Mouse (Mus musculus): ENCODE results near the gene P2ry2. TPM values are rescaled to one million over a fixed set of nuclear protein-coding genes. Genes with fewer than 3 reads are reported as not detected.

P2ry2 gene
- polyA plus RNA-seq, 1 experiment from 2014 or later = 0.65 TPM

GRCm38 (mm10) chr7:100997215-100997614, 15.5 kb downstream of the P2ry2 start:
- H3K4me2 ChIP-seq = no peak overlapping the region
- no peaks in the 10 kb centered on the region for H3K9me3 ChIP-seq
- WGBS = 67% methylated on average over 1 of the region's 1 CpGs
- no peak overlapping the region for H3K9ac ChIP-seq
- no peak overlapping the region for H3K27ac ChIP-seq
- no peak for ATAC-seq (ENCODE audit: low FRiP score)
- no peak overlapping the region for H3K4me3 ChIP-seq
- no peaks in the 10 kb centered on the region for H3K27me3 ChIP-seq
- H3K4me1 ChIP-seq (replicated peaks) = no peaks in the 10 kb centered on the region
- no peaks in the 10 kb centered on the region for H3K36me3 ChIP-seq

GRCm38 (mm10) chr7:100995951-100996350, 16.7 kb downstream of the P2ry2 start:
- Histone ChIP-seq H3K4me1 (replicated peaks) (peaks cover 2% of the 10 kb centered on the region), H3K9me3 (no peaks in the 10 kb centered on the region), H3K9ac (no peak overlapping the region), H3K27me3 (no peaks in the 10 kb centered on the region), H3K27ac (no peak overlapping the region), H3K36me3 (no peaks in the 10 kb centered on the region), H3K4me2 (no peak overlapping the region), H3K4me3 (no peak overlapping the region)
- WGBS = 95% methylated on average over 3 of the region's 3 CpGs
- ATAC-seq (ENCODE audit: low FRiP score) = no peak

- Histone ChIP-seq H3K4me1 (replicated peaks) (peaks cover 6% of the 10 kb centered on the region), H3K27ac (no peak overlapping the region), H3K27me3 (no peaks in the 10 kb centered on the region), H3K9ac (no peak overlapping the region), H3K4me3 (no peak overlapping the region), H3K9me3 (no peaks in the 10 kb centered on the region), H3K4me2 (no peak overlapping the region), H3K36me3 (no peaks in the 10 kb centered on the region)
- no peak for ATAC-seq (ENCODE audit: low FRiP score)
- WGBS = 83% methylated on average over 7 of the region's 7 CpGs
Observed at GRCm38 (mm10) chr7:100995260-100995864, 17.3 kb downstream of the P2ry2 start.

- Histone ChIP-seq H3K36me3 (no peaks in the 10 kb centered on the region), H3K9me3 (no peaks in the 10 kb centered on the region), H3K4me2 (no peak overlapping the region), H3K27me3 (no peaks in the 10 kb centered on the region), H3K27ac (no peak overlapping the region), H3K4me3 (no peak overlapping the region), H3K9ac (no peak overlapping the region), H3K4me1 (replicated peaks) (peaks cover 6% of the 10 kb centered on the region)
- no peak for ATAC-seq (ENCODE audit: low FRiP score)
- WGBS = 30% methylated on average over 4 of the region's 4 CpGs
Observed at GRCm38 (mm10) chr7:100993166-100993565, 19.5 kb downstream of the P2ry2 start.

GRCm38 (mm10) chr7:100991972-100992371, 20.7 kb downstream of the P2ry2 start:
- ATAC-seq (ENCODE audit: low FRiP score) = no peak
- Histone ChIP-seq H3K4me1 (replicated peaks) (peaks cover 6% of the 10 kb centered on the region), H3K9me3 (no peaks in the 10 kb centered on the region), H3K36me3 (no peaks in the 10 kb centered on the region), H3K4me2 (no peak overlapping the region), H3K9ac (no peak overlapping the region), H3K4me3 (no peak overlapping the region), H3K27ac (no peak overlapping the region), H3K27me3 (no peaks in the 10 kb centered on the region)
- WGBS = 90% methylated on average over 3 of the region's 3 CpGs

GRCm38 (mm10) chr7:100990636-100991311, 21.9 kb downstream of the P2ry2 start:
- H3K4me1 ChIP-seq (replicated peaks) = peaks cover 6% of the 10 kb centered on the region
- no peak overlapping the region for H3K9ac ChIP-seq
- H3K27me3 ChIP-seq = no peaks in the 10 kb centered on the region
- H3K4me3 ChIP-seq = no peak overlapping the region
- ATAC-seq (ENCODE audit: low FRiP score) = no peak
- H3K27ac ChIP-seq = no peak overlapping the region
- WGBS = 36% methylated on average over 9 of the region's 9 CpGs
- H3K36me3 ChIP-seq = no peaks in the 10 kb centered on the region
- H3K4me2 ChIP-seq = no peak overlapping the region
- no peaks in the 10 kb centered on the region for H3K9me3 ChIP-seq

- H3K4me3 ChIP-seq = no peak overlapping the region
- H3K9ac ChIP-seq = 0 out of 2 replicates have a peak overlapping the region, but pooled peaks have one; percentile 2
- no peak overlapping the region for H3K27ac ChIP-seq
- no peaks in the 10 kb centered on the region for H3K9me3 ChIP-seq
- WGBS = 28% methylated on average over 9 of the region's 9 CpGs
- peak; percentile 49; the same call in 1 of the 2 replicates for ATAC-seq (ENCODE audit: low FRiP score)
- peaks cover 16% of the 10 kb centered on the region for H3K4me1 ChIP-seq (replicated peaks)
- H3K27me3 ChIP-seq = no peaks in the 10 kb centered on the region
- H3K4me2 ChIP-seq = no peak overlapping the region
- H3K36me3 ChIP-seq = no peaks in the 10 kb centered on the region
Observed at GRCm38 (mm10) chr7:100988092-100988491, 24.6 kb downstream of the P2ry2 start.

GRCm38 (mm10) chr7:100984452-100985395, 27.9 kb downstream of the P2ry2 start:
- Histone ChIP-seq H3K27me3 (no peaks in the 10 kb centered on the region), H3K9me3 (no peaks in the 10 kb centered on the region), H3K9ac (no peak overlapping the region), H3K4me1 (replicated peaks) (peaks cover 10% of the 10 kb centered on the region), H3K4me3 (no peak overlapping the region), H3K27ac (peak overlapping the region; percentile 44), H3K4me2 (no peak overlapping the region), H3K36me3 (no peaks in the 10 kb centered on the region)
- WGBS = 30% methylated on average over 21 of the region's 21 CpGs
- peak; percentile 59 for ATAC-seq (ENCODE audit: low FRiP score)

GRCm38 (mm10) chr7:100979175-100979574, 33.5 kb downstream of the P2ry2 start:
- no peak overlapping the region for H3K9ac ChIP-seq
- no peaks in the 10 kb centered on the region for H3K36me3 ChIP-seq
- peaks cover 18% of the 10 kb centered on the region for H3K27me3 ChIP-seq
- no peak overlapping the region for H3K27ac ChIP-seq
- H3K4me1 ChIP-seq (replicated peaks) = peaks cover 7% of the 10 kb centered on the region
- 50% methylated on average over 2 of the region's 2 CpGs for WGBS
- no peak overlapping the region for H3K4me2 ChIP-seq
- H3K9me3 ChIP-seq = no peaks in the 10 kb centered on the region
- no peak overlapping the region for H3K4me3 ChIP-seq
- no peak for ATAC-seq (ENCODE audit: low FRiP score)

- peaks cover 28% of the 10 kb centered on the region for H3K27me3 ChIP-seq
- peaks cover 11% of the 10 kb centered on the region for H3K4me1 ChIP-seq (replicated peaks)
- no peaks in the 10 kb centered on the region for H3K36me3 ChIP-seq
- H3K4me3 ChIP-seq = no peak overlapping the region
- no peaks in the 10 kb centered on the region for H3K9me3 ChIP-seq
- ATAC-seq (ENCODE audit: low FRiP score) = no peak
- 90% methylated on average over 5 of the region's 5 CpGs for WGBS
- no peak overlapping the region for H3K9ac ChIP-seq
- H3K4me2 ChIP-seq = no peak overlapping the region
- H3K27ac ChIP-seq = no peak overlapping the region
Observed at GRCm38 (mm10) chr7:100978171-100978570, 34.5 kb downstream of the P2ry2 start.

GRCm38 (mm10) chr7:100974135-100974903, 38.3 kb downstream of the P2ry2 start, which contains the start of gene P2ry6:
Gene P2ry6 (minus strand): TSS chr7:100974649.
- Histone ChIP-seq H3K9me3 (no peaks in the 10 kb centered on the region), H3K27ac (no peak within 1 kb of the TSS), H3K4me1 (replicated peaks) (peaks cover 15% of the 10 kb centered on the region), H3K4me3 (peak within 1 kb of the TSS; percentile 35), H3K27me3 (peaks cover 44% of the 10 kb centered on the region), H3K9ac (peak within 1 kb of the TSS; percentile 59), H3K4me2 (peak within 1 kb of the TSS; percentile 54), H3K36me3 (no peaks in the 10 kb centered on the region)
- peak; percentile 46; the same call in 1 of the 2 replicates for ATAC-seq (ENCODE audit: low FRiP score)
- WGBS = 4% methylated on average over 36 of the region's 36 CpGs

Data from hindbrain, embryonic 13.5 days (tissue).